Mouse (Mus musculus) E14TG2a.4 (cell line): Measurements from ENCODE around the gene Tmem120b.

ENCODE experiments used
- H3K27me3 ChIP-seq: 2 replicates; pipeline ENCODE4 v1.6.1; 2014; ENCODE audit warnings: low read length, control low read depth; ENCODE audit not compliant: insufficient read depth
- H3K36me3 ChIP-seq: 2 replicates; pipeline ENCODE4 v1.6.1; 2014; ENCODE audit warnings: low read length, control low read depth; ENCODE audit not compliant: insufficient read depth
- H3K4me1 ChIP-seq: replicated peaks from 2 replicates; pipeline ENCODE4 v1.6.1; 2014; ENCODE audit warnings: low read depth, low read length, control low read depth
- H3K4me3 ChIP-seq: replicated peaks from 2 replicates; pipeline ENCODE4 v1.5.1; 2014; ENCODE audit warnings: mild to moderate bottlenecking, low read length
- H3K9me3 ChIP-seq: 2 replicates; pipeline ENCODE4 v1.6.1; 2014; ENCODE audit warnings: low read length, control low read depth
- CTCF ChIP-seq: conservative IDR thresholded peaks from 2 replicates; pipeline ENCODE4 v1.5.1; 2014; ENCODE audit warnings: low read length
- NANOG ChIP-seq: IDR thresholded peaks from 2 replicates; pipeline ENCODE4 v1.6.1; 2014; ENCODE audit warnings: borderline replicate concordance, low read length, mixed read lengths
- POU5F1 ChIP-seq: IDR thresholded peaks from 2 replicates; pipeline ENCODE4 v1.6.1; 2014; ENCODE audit warnings: low read length, borderline replicate concordance

Tmem120b gene

DNA sequence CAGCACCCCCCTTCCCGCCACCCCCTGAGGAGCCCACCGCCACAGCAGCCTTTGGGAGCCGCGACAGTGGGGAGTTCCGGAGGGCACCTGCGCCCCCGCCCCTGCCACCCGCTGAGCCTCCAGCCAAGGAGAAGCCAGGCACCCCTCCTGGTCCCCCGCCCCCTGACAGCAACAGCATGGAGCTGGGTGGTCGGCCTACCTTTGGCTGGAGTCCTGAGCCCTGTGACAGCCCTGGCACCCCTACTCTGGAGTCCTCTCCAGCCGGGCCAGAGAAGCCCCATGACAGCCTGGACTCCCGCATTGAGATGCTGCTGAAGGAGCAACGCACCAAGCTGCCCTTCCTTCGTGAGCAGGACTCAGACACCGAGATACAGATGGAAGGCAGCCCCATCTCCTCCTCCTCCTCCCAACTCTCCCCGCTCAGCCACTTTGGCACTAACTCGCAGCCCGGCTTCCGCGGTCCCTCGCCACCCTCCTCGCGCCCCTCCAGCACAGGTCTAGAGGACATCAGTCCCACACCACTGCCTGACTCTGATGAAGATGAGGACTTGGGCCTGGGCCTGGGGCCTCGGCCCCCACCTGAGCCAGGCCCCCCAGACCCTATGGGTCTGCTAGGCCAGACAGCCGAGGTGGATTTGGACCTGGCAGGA, 80.0 kb downstream of the Tmem120b start:
- Histone ChIP-seq H3K36me3 (peaks cover 76% of the 10 kb centered on the region), H3K4me1 (peaks cover 98% of the 10 kb centered on the region), H3K27me3 (peaks cover 12% of the 10 kb centered on the region), H3K9me3 (no peaks in the 10 kb centered on the region), H3K4me3 (peak overlapping the region; percentile 77)
- TF ChIP-seq NANOG = no peak
- no peak for TF ChIP-seq CTCF
- TF ChIP-seq POU5F1 = no peak

GRCm38 (mm10) chr5:123149451-123150400, 81.5 kb downstream of the Tmem120b start:
- H3K36me3 ChIP-seq = peaks cover 83% of the 10 kb centered on the region
- TF ChIP-seq NANOG = no peak
- peak; percentile 85 for TF ChIP-seq CTCF
- H3K4me3 ChIP-seq = peak overlapping the region; percentile 77
- peaks cover 98% of the 10 kb centered on the region for H3K4me1 ChIP-seq
- H3K27me3 ChIP-seq = peaks cover 12% of the 10 kb centered on the region; the same call in 1 of the 2 replicates
- no peaks in the 10 kb centered on the region for H3K9me3 ChIP-seq

DNA sequence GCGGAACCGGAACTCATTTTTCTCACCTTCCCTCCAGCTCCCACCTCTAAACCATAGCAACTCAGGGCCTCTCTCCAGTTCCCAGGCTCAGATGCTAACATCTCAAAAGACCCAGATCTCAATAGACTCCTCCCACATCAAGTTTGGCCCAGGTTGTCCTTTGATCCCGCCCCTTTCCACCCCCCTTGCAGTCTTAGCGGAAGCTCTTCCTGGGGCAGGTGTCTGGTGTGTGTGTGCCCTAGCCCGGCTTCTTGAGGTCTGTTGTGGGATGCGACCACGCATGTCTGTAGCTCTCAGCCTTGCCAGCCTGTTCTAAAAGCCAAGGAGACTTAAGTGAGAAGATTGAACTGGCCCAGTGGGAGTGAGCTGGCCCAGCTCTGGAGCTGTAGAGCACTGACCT, 82.4 kb downstream of the Tmem120b start:
- H3K4me3 ChIP-seq = peak overlapping the region; percentile 77
- TF ChIP-seq CTCF (no peak), NANOG (no peak), POU5F1 (no peak)
- H3K4me1 ChIP-seq = peaks cover 89% of the 10 kb centered on the region

DNA sequence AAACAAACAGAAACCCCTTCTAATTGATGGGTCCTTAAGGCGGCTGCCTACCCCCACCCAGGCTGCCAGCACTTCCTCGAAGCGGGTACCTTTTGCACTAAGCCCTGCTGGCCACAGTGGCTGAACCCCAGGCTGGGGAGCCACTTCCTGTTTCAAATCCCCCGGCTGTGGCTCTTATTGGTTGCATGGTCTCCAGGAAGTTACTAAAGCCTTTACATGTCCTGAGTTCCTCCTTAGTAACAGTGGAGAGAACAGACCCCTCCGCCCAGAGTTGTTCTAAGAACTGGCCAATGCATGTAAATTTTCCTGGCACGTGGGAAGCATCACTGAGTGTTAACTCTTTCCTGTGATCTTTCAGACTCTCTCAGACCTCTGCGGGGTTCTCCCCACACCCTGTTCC, 82.9 kb downstream of the Tmem120b start:
- TF ChIP-seq CTCF = no peak
- peak; percentile 42; the same call in 1 of the 2 replicates for TF ChIP-seq NANOG
- TF ChIP-seq POU5F1 = no peak
- H3K4me1 ChIP-seq = peaks cover 88% of the 10 kb centered on the region
- H3K27me3 ChIP-seq = peaks cover 4% of the 10 kb centered on the region; the same call in 1 of the 2 replicates
- H3K9me3 ChIP-seq = no peaks in the 10 kb centered on the region
- peak overlapping the region; percentile 77 for H3K4me3 ChIP-seq
- H3K36me3 ChIP-seq = peaks cover 75% of the 10 kb centered on the region

More for the DNA sequence above, 82.4 kb downstream of the Tmem120b start:
- Histone ChIP-seq H3K9me3 (no peaks in the 10 kb centered on the region), H3K27me3 (peaks cover 8% of the 10 kb centered on the region; the same call in 1 of the 2 replicates), H3K36me3 (peaks cover 77% of the 10 kb centered on the region)

DNA sequence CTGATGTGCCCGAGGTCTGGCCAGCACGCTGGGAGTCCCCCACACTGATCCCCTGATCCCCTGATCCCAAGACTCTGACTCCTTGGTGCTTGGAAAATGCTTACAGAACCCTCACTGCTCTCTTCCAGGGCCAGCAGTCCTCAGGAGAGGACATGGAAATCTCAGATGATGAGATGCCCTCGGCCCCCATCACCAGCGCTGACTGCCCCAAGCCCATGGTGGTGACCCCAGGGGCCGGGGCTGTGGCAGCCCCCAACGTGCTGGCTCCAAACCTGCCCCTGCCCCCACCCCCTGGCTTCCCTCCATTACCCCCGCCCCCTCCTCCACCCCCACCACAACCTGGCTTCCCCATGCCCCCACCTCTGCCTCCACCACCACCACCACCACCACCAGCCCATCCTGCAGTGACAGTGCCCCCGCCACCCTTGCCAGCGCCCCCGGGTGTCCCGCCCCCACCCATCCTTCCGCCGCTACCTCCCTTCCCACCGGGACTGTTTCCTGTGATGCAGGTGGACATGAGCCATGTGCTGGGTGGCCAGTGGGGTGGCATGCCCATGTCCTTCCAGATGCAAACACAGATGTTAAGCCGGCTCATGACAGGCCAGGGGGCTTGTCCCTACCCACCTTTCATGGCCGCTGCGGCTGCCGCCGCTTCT, 83.6 kb downstream of the Tmem120b start:
- Histone ChIP-seq H3K27me3 (peaks cover 3% of the 10 kb centered on the region), H3K9me3 (no peaks in the 10 kb centered on the region), H3K4me3 (peak overlapping the region; percentile 77), H3K4me1 (peaks cover 88% of the 10 kb centered on the region), H3K36me3 (peaks cover 75% of the 10 kb centered on the region)
- TF ChIP-seq POU5F1 (no peak), NANOG (no peak), CTCF (no peak)

GRCm38 (mm10) chr5:123152901-123153300, 84.7 kb downstream of the Tmem120b start:
- Histone ChIP-seq H3K9me3 (no peaks in the 10 kb centered on the region), H3K4me3 (peak overlapping the region; percentile 17; the same call in 1 of the 2 replicates), H3K4me1 (peaks cover 87% of the 10 kb centered on the region), H3K36me3 (peaks cover 74% of the 10 kb centered on the region), H3K27me3 (peaks cover 5% of the 10 kb centered on the region)
- TF ChIP-seq POU5F1 = no peak
- no peak for TF ChIP-seq CTCF
- no peak for TF ChIP-seq NANOG

DNA sequence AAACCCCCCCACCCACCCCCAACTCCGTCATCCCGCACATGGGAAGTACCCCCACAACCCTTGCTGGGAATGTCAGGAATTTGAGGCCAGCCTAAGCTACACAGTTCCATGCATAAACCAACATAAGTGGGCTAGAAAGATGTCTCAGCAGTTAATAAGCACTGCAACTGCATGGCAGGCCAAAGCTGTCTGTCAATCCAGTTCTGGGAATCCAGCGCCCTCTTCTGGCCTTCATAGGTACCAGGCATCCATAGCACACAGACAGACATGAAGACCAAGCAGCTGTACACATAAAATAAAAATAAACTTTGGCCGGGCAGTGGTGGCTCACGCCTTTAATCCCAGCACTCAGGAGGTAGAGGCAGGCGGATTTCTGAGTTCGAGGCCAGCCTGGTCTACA, 87.2 kb downstream of the Tmem120b start:
- peaks cover 81% of the 10 kb centered on the region for H3K36me3 ChIP-seq
- no peak overlapping the region for H3K4me3 ChIP-seq
- peaks cover 23% of the 10 kb centered on the region for H3K27me3 ChIP-seq
- H3K4me1 ChIP-seq = peaks cover 86% of the 10 kb centered on the region
- TF ChIP-seq NANOG (no peak), POU5F1 (no peak), CTCF (peak; percentile 80)
- no peaks in the 10 kb centered on the region for H3K9me3 ChIP-seq

- Histone ChIP-seq H3K4me1 (peaks cover 85% of the 10 kb centered on the region), H3K9me3 (no peaks in the 10 kb centered on the region), H3K36me3 (peaks cover 85% of the 10 kb centered on the region), H3K4me3 (peak overlapping the region; percentile 70), H3K27me3 (peaks cover 32% of the 10 kb centered on the region)
- TF ChIP-seq NANOG (no peak), POU5F1 (no peak), CTCF (peak; percentile 73)
Measured at GRCm38 (mm10) chr5:123156763-123157162, 88.5 kb downstream of the Tmem120b start.
